Mouse (Mus musculus) stomach, postnatal 0 days (tissue): ENCODE data around the gene Zfp275.

Experiments
- CTCF ChIP-seq: IDR thresholded peaks from 2 replicates; pipeline ENCODE4 v1.5.1; 2016; ENCODE audit warnings: antibody characterized with exemption, low read depth, mild to moderate bottlenecking, moderate library complexity
- EP300 ChIP-seq: optimal IDR thresholded peaks from 2 replicates; pipeline ENCODE3; 2016; ENCODE audit warnings: antibody characterized with exemption

DNA sequence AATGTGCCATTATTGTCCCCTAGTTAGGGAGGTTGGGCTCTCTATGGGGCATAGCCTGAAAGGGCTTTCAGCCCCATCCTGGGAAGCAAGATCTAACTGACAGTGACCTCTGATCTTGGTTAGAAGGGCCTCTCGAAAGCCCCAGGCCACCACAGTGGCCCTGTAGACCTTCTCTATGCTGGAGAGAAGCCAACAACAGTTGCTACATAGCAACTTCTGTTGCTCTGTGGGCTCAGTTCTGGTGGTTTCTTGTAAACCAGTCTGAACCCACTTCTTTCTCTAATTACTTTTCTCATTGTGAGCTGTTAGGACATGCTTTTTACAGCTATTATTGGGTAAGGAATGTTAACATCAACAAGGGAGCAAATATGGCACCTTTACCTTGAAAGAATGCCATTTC lies 14.3 kb downstream of the Zfp275 start:
- TF ChIP-seq CTCF (no peak), EP300 (no peak)
